Mouse (Mus musculus) spleen, adult 2 months (tissue): ENCODE data around the gene Runx2.

ENCODE experiments used
- CTCF ChIP-seq: fragments of 200-500 bp; IDR thresholded peaks from 2 replicates; pipeline ENCODE4 v1.5.1; 2011; ENCODE audit warnings: mild to moderate bottlenecking, inconsistent platforms; ENCODE audit not compliant: insufficient read depth, insufficient read length, insufficient replicate concordance; ENCODE audit errors: extremely low read depth
- POLR2A ChIP-seq: fragments of 200-500 bp; IDR thresholded peaks from 2 replicates; pipeline ENCODE4 v1.6.1; 2011; ENCODE audit warnings: low read depth, low read length, inconsistent platforms

DNA sequence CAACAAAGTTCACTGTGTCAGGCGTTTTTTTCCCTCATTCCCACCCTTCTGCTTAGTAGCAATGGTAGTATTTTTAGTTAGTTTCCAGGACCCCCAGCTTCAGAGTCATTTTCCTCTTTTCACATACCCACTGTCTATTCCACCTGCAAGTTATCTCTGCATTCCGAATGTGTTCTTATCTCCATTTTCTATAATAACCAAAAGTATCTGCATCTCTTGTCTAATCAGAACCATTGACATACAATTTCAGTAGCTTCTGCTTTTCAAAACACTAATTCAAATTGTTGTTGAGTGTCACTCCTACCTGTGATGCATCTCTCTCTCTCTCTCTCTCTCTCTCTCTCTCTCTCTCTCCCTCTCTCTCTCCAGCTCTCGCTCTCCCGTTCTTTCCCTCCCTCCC is 34.2 kb downstream of the Runx2 start:
- TF ChIP-seq CTCF (no peak), POLR2A (no peak)
